Mouse (Mus musculus): Measurements from ENCODE around the gene Mpv17l. TPM values are rescaled to one million over a fixed set of nuclear protein-coding genes. Genes with fewer than 3 reads are reported as not detected.

The Mpv17l gene
- total and polyA plus RNA-seq, 3 experiments = 1.1 to 1.6 (median 1.4) TPM

GRCm38 (mm10) chr16:13896357-13896756 lies 6.6 kb upstream of the Mpv17l start:
- Histone ChIP-seq H3K27ac (no peak overlapping the region), H3K4me1 (ENCODE audit: control insufficient read depth, insufficient read depth, low read length) (no peaks in the 10 kb centered on the region; the same call in 1 of the 2 replicates), H3K36me3 (ENCODE audit: control insufficient read depth, insufficient read depth, low read length) (no peaks in the 10 kb centered on the region), H3K4me3 (no peak overlapping the region), H3K9ac (ENCODE audit: low read depth, low read length) (no peak overlapping the region), H3K27me3 (ENCODE audit: control insufficient read depth, insufficient read depth, low read length) (no peaks in the 10 kb centered on the region), H3K79me2 (replicated peaks; ENCODE audit: control insufficient read depth, insufficient read depth, low read length) (peaks cover 11% of the 10 kb centered on the region; the same call in 1 of the 2 replicates)
- DNase-seq = no peak
- 68% methylated on average over 3 of the region's 3 CpGs for WGBS
- intact Hi-C loops (cut with DNase I) = no loop called here
- TF ChIP-seq EP300 (IDR thresholded peaks at IDR 0.05; ENCODE audit: insufficient read depth, low read depth, low read length) = no peak
- no peak for TF ChIP-seq POLR2A (IDR thresholded peaks at IDR 0.05; ENCODE audit: insufficient read depth, low read depth, low read length)
- TF ChIP-seq CTCF (IDR thresholded peaks at IDR 0.05) = no peak

GRCm38 (mm10) chr16:13898981-13899380 lies 4.0 kb upstream of the Mpv17l start:
- peak; percentile 22 to 27 for DNase-seq
- Histone ChIP-seq H3K4me1 (ENCODE audit: control insufficient read depth, insufficient read depth, low read length) (peaks cover 3% of the 10 kb centered on the region), H3K27ac (no peak overlapping the region), H3K4me3 (no peak overlapping the region), H3K36me3 (ENCODE audit: control insufficient read depth, insufficient read depth, low read length) (no peaks in the 10 kb centered on the region), H3K79me2 (replicated peaks; ENCODE audit: control insufficient read depth, insufficient read depth, low read length) (peaks cover 11% of the 10 kb centered on the region; the same call in 1 of the 2 replicates), H3K27me3 (ENCODE audit: control insufficient read depth, insufficient read depth, low read length) (no peaks in the 10 kb centered on the region), H3K9ac (ENCODE audit: low read depth, low read length) (no peak overlapping the region)
- 31% methylated on average over 2 of the region's 2 CpGs for WGBS
- TF ChIP-seq CTCF (IDR thresholded peaks at IDR 0.05) (no peak), POLR2A (IDR thresholded peaks at IDR 0.05; ENCODE audit: insufficient read depth, low read depth, low read length) (no peak), EP300 (IDR thresholded peaks at IDR 0.05; ENCODE audit: insufficient read depth, low read depth, low read length) (no peak)
- intact Hi-C loops (cut with DNase I) = no loop called here

- WGBS = 1% methylated on average over 30 of the region's 30 CpGs
- intact Hi-C loops (cut with DNase I) = loop anchor here (5.0 to 10.0 kb wide), 2 partner anchors 85 to 412 kb away; partner anchors contain the start of genes Fopnl and Ntan1
- Histone ChIP-seq H3K27ac (peak overlapping the region; percentile 85), H3K36me3 (ENCODE audit: control insufficient read depth, insufficient read depth, low read length) (no peaks in the 10 kb centered on the region), H3K4me1 (ENCODE audit: control insufficient read depth, insufficient read depth, low read length) (peaks cover 3% of the 10 kb centered on the region), H3K9ac (ENCODE audit: low read depth, low read length) (peak overlapping the region; percentile 77), H3K27me3 (ENCODE audit: control insufficient read depth, insufficient read depth, low read length) (no peaks in the 10 kb centered on the region), H3K4me3 (peak overlapping the region; percentile 94), H3K79me2 (replicated peaks; ENCODE audit: control insufficient read depth, insufficient read depth, low read length) (peaks cover 4% of the 10 kb centered on the region; the same call in 1 of the 2 replicates)
- TF ChIP-seq CTCF (IDR thresholded peaks at IDR 0.05) (no peak), POLR2A (IDR thresholded peaks at IDR 0.05; ENCODE audit: insufficient read depth, low read depth, low read length) (no peak), EP300 (IDR thresholded peaks at IDR 0.05; ENCODE audit: insufficient read depth, low read depth, low read length) (no peak)
- DNase-seq = no peak
Observed at GRCm38 (mm10) chr16:13902397-13902831, 547 bp upstream of the Mpv17l start.

- H3K27ac ChIP-seq = peak overlapping the region; percentile 85
- intact Hi-C loops (cut with DNase I) = loop anchor here (1.0 to 10.0 kb wide), 3 partner anchors 86 to 411 kb away; partner anchors contain the start of genes Fopnl and Ntan1
Observed at GRCm38 (mm10) chr16:13903488-13903887, 527 bp downstream of the Mpv17l start.

GRCm38 (mm10) chr16:13907297-13907696 lies 4.3 kb downstream of the Mpv17l start:
- intact Hi-C loops (cut with DNase I) = loop anchor here (10.0 kb wide), 1 partner anchor 408 kb away; the partner anchor contains the start of gene Fopnl
- TF ChIP-seq CTCF (IDR thresholded peaks at IDR 0.05) = no peak
- no peak for TF ChIP-seq POLR2A (IDR thresholded peaks at IDR 0.05; ENCODE audit: insufficient read depth, low read depth, low read length)
- TF ChIP-seq EP300 (IDR thresholded peaks at IDR 0.05; ENCODE audit: insufficient read depth, low read depth, low read length) = no peak

More at GRCm38 (mm10) chr16:13903488-13903887, 527 bp downstream of the Mpv17l start:
- Histone ChIP-seq H3K4me3 (peak overlapping the region; percentile 94), H3K9ac (ENCODE audit: low read depth, low read length) (peak overlapping the region; percentile 25), H3K36me3 (ENCODE audit: control insufficient read depth, insufficient read depth, low read length) (no peaks in the 10 kb centered on the region), H3K27me3 (ENCODE audit: control insufficient read depth, insufficient read depth, low read length) (no peaks in the 10 kb centered on the region), H3K4me1 (ENCODE audit: control insufficient read depth, insufficient read depth, low read length) (peaks cover 3% of the 10 kb centered on the region), H3K79me2 (replicated peaks; ENCODE audit: control insufficient read depth, insufficient read depth, low read length) (peaks cover 3% of the 10 kb centered on the region; the same call in 1 of the 2 replicates)
- DNase-seq = no peak
- 5% methylated on average over 8 of the region's 8 CpGs for WGBS
- TF ChIP-seq EP300 (IDR thresholded peaks at IDR 0.05; ENCODE audit: insufficient read depth, low read depth, low read length) = no peak
- peak; percentile 81 for TF ChIP-seq CTCF (IDR thresholded peaks at IDR 0.05)
- TF ChIP-seq POLR2A (IDR thresholded peaks at IDR 0.05; ENCODE audit: insufficient read depth, low read depth, low read length) = 0 out of 2 replicates have a peak, but pooled peaks have one; percentile 10

GRCm38 (mm10) chr16:13920093-13920492 lies 17.1 kb downstream of the Mpv17l start:
- TF ChIP-seq POLR2A (IDR thresholded peaks at IDR 0.05; ENCODE audit: insufficient read depth, low read depth, low read length) (no peak), CTCF (IDR thresholded peaks at IDR 0.05) (no peak), EP300 (IDR thresholded peaks at IDR 0.05; ENCODE audit: insufficient read depth, low read depth, low read length) (no peak)
- Histone ChIP-seq H3K4me1 (ENCODE audit: control insufficient read depth, insufficient read depth, low read length) (no peaks in the 10 kb centered on the region), H3K79me2 (replicated peaks; ENCODE audit: control insufficient read depth, insufficient read depth, low read length) (no peaks in the 10 kb centered on the region), H3K27me3 (ENCODE audit: control insufficient read depth, insufficient read depth, low read length) (no peaks in the 10 kb centered on the region), H3K9ac (ENCODE audit: low read depth, low read length) (no peak overlapping the region), H3K4me3 (no peak overlapping the region), H3K36me3 (ENCODE audit: control insufficient read depth, insufficient read depth, low read length) (no peaks in the 10 kb centered on the region), H3K27ac (no peak overlapping the region)
- no peak for DNase-seq
- WGBS = 92% methylated on average over 5 of the region's 5 CpGs
- intact Hi-C loops (cut with DNase I) = no loop called here

More at GRCm38 (mm10) chr16:13907297-13907696, 4.3 kb downstream of the Mpv17l start:
- no peaks in the 10 kb centered on the region for H3K79me2 ChIP-seq (replicated peaks; ENCODE audit: control insufficient read depth, insufficient read depth, low read length)
- H3K4me3 ChIP-seq = no peak overlapping the region
- no peak overlapping the region for H3K27ac ChIP-seq
- H3K9ac ChIP-seq (ENCODE audit: low read depth, low read length) = no peak overlapping the region
- no peak for DNase-seq
- H3K4me1 ChIP-seq (ENCODE audit: control insufficient read depth, insufficient read depth, low read length) = no peaks in the 10 kb centered on the region
- no peaks in the 10 kb centered on the region for H3K36me3 ChIP-seq (ENCODE audit: control insufficient read depth, insufficient read depth, low read length)
- no peaks in the 10 kb centered on the region for H3K27me3 ChIP-seq (ENCODE audit: control insufficient read depth, insufficient read depth, low read length)
- 76% methylated on average over 3 of the region's 3 CpGs for WGBS
